Mouse (Mus musculus): ENCODE results near the gene Golga2.

The Golga2 gene

DNA sequence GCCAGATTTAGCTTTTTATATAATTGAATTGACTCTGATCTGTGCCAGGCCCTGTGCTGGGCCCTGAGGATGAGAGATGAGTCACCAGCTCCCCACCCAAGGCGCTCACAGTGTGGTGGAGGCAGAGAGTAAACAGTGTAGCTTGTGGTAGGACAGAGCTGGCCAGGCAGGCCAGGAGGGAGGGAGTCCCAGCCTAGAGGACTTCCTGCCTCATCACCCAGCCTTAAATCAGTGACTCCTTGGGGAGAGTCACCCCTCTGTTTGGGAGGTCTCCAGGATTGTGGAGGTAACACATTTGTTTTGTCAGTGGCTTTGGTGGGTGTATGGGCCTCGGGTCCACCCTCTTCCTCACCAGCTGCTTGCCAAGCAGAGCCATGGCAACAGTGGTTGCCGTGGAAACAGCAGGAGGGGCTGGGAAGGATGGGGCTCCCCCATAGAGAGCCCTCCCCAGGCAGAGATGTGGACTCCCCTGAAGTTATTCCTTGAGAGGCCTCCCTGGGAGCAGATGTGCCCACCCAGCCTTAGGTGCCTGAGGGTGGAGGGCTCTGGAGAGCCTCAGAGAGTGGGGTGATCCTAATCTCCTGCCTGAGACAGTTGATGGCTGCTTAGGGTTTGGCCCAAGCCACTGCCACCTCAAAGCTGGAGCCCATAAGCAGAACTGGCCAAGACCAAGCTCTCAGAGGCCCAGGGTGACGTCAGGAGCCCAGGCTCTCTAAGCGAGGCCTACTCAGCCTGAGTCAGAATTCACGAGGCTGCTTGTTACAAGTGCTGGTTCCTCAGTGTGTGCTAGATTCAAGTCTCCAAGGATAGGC lies 55.6 kb downstream of the Golga2 start:
- WGBS = 34% methylated on average over 6 of the region's 6 CpGs

DNA sequence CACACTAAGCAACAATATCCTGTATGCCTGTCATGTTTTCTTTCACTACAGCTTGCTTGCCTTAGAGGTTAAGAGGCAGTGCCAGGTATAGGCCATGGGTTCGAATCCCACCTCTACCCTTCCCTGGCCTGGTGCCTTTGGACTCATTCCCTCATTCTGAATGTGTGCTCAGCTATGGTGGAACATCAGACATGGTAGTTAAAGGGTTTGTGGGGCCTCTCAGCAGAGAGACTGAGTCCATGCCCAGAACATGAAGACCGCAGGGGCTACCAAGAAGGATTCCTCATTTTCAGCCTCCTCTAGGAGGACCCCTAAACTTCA lies 56.1 kb downstream of the Golga2 start:
- 80% methylated on average over 2 of the region's 2 CpGs for WGBS

DNA sequence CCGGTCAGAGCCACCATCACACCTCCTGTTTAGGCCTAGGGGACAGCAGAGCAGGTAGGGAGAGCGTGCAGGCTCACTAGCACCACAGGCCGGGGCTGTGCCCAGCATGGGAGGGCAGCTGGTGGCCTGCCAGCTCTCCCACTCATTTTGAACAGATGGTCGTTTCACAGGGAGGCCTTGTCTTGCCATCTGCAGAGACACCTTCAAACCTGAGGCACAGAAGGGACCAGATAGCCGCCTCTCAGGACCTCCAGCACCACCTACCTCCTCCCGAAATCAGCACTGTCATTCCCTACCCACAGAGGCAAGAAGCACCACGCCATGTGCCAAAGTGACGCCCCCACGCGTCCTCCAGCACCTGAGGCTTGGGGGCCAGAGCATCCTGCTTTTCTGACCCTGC lies 56.9 kb downstream of the Golga2 start:
- whole genome bisulfite sequencing = 44% methylated on average over 10 of the region's 10 CpGs

DNA sequence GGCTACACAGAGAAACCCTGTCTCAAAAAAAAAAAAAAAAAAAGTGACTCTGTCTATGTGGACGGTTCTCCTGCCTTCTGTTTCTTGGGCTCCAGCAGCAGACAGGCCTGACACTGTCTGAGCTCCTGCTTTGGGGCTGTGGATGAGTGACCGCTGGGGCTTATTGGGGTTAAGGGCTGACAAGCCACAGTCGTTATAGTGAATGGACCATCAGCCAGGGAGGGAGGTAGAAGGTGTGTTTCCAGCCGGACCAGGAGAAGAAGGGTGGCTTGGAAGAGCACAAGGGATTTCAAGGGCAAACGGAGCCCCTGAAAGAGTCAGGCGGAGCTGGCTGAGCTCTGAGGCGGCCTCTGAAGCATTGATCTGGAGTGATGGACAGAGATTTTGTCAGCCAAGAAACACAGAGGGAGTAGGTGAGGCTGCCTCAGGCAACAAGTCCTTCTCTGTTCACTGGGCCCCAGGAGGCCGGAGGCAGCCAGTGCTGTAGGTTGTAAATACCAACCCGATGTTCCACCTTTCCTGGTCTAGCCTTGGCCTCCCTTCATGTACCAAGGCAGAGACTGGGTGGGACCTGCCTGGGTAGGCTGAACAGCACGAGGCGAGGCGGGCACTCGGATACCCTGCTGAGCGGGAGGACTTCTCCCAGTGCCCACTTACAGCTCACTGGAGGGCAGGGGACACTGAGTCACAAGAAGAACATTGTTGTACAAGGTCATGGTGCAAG lies 57.6 kb downstream of the Golga2 start:
- WGBS = 46% methylated on average over 14 of the region's 14 CpGs

DNA sequence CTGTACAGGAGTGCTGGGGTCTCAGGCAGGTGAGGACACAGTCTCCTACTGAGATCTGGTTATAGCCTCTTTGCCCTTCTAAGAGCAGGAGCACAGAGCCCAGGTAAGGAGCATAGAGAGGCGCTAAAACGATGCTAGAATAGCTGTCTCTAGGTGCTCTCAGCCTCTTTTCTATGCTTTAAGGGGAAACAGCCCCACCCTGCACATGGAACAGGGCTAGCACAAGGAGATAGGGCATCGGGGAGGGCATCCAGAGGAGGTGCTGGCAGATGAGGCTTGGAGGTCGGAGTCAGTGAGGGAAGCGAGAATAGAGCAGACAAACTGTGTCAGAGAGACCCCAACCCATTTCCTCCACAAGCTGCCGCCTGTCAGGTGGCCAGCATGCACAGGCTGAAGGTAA lies 59.8 kb downstream of the Golga2 start:
- WGBS = 65% methylated on average over 6 of the region's 6 CpGs

DNA sequence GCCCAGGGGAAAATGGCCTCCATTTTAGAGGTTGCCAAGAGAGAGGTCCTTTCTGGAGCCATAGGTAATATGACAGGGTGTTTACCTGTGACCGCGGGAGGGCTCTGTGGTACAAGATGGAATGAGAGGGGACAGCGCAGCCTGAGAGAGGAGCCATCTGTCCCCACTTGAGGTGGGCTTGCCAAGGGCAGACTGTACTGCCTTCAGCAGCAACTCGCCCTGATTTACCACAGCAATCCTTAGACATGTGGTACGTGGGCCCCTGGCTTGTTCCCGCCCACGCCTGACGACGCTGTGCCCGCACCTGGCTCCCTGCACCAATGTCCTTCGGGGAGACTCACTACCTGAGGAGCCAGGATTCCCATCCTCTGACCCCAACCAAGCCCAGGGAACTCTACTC lies 61.1 kb downstream of the Golga2 start:
- 48% methylated on average over 11 of the region's 11 CpGs for WGBS

DNA sequence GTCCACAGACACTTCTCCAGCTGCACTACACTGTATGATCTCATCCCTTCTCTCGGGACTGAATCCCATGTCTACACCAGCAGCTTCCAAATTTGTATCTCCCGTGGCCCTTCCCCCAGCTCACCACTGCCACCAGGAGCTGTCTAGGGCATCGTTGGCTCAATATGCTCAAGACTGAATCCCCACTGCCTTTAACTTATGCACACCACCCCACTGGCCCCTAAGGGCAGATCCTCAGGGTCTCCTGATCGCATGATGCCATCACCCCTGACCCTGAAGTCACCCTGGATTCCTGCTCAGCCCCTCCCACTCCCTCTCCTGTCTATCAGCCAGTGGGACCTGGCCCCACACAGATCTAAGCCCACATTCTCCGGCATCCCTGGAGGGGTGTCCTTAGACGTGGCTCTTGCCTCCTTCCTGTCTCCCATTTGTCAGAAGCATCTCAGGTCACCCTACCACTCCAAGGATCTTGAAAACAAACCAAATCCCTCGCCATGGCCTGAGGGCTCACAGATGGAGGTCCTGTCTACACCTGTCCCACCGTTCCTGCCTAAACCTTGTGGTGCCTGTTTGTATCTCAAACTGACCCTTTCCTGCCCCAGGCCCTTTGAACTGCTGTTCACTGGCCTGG lies 62.6 kb downstream of the Golga2 start:
- WGBS = 30% methylated on average over 8 of the region's 8 CpGs

DNA sequence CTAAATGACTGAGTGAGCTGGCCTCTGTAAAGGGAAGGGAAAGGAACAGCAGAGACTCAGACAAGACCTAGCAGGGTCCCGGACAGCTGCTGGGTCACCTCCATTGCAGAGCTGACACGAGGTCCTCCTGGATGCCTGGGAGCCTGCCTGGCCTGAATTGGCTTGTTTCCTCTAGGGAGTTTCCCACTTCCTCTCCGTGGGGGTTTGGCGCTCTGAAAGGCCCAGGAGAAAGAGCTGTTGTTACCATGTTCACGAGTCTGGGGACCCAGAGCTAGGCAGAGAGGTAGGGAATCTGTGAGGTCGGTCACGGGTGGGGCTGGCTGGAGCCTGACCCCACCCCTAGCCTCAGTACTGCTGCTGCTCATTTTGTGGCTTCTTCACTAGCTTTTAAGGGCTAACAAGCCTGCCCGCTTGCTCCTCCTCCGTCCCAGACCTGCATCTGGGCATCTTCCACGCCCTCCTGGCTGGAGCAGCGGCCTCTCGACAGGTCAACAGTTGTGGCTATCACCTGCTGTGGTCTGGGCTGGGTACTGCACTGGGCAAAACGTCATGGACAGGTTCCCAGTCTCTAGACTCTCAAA lies 63.4 kb downstream of the Golga2 start:
- 27% methylated on average over 13 of the region's 13 CpGs for WGBS

DNA sequence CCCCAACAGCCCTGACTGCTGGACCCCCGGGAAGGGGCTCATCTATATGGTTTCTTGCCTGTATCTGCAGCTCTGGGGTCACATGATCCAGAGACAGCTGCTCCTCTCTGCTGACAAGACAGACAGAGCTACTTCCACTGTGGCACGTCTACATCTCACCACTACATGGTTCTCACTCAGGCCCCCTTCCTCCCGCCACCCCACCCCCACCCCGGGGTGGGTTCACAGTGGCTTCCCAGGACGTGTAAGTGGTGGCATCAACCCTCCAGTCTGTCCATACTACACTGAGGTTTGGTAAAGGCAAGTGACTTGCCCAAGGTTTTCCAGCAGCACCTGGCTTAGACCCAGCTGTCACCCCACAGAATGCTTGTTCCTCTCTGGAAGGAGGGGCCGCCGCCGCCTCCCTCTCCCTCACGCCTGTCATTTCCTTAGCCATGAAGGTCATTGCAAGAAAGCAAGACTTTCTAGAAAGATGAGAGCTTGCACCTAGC lies 64.3 kb downstream of the Golga2 start:
- WGBS = 34% methylated on average over 9 of the region's 9 CpGs

DNA sequence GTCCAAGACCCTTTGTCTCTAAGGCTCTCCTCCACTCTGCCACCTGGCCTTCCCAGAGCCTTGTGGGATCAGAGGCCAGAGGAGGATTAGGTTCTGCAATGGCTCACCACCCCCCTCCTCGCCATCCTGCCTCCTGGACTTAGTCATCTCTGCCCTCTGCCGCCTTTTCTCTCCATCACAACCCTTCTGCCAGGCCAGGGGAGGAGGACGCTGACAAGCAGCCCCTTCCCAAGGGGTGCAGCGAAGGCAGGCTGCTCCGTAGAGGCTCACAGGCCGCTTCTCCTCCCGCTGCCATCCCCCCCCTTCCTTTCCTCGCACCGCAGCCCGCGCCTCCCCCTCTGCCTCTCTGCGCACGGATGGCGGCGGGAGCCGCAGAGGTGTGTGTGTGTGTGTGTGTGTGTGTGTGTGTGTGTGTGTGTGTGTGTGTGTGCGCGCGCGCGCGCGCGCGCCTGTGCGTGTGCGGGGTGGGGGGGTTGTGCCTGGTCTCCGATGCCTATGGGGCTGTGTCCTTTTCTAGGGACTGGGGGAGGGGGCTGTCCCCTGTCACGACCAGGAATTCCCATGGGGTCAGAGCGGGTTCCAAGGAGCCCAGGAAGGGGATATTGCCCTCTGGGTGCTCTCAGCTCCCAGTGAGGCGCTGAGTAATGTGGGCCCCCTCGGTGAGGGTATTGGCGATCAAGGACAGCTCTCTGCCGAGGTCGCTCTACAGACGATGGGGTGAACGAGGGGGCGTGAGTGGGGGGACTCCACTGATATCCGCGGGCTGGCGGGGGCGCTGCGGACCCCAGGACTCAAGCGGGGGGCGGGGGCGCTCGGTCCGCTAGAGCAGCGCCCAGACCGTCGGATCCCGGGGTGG lies 65.2 kb downstream of the Golga2 start, which contains the start of gene Ciz1:
Gene Ciz1 (plus strand): TSS at position 177 of the 856 bp plus-strand sequence.
- WGBS = 2% methylated on average over 42 of the region's 52 CpGs

DNA sequence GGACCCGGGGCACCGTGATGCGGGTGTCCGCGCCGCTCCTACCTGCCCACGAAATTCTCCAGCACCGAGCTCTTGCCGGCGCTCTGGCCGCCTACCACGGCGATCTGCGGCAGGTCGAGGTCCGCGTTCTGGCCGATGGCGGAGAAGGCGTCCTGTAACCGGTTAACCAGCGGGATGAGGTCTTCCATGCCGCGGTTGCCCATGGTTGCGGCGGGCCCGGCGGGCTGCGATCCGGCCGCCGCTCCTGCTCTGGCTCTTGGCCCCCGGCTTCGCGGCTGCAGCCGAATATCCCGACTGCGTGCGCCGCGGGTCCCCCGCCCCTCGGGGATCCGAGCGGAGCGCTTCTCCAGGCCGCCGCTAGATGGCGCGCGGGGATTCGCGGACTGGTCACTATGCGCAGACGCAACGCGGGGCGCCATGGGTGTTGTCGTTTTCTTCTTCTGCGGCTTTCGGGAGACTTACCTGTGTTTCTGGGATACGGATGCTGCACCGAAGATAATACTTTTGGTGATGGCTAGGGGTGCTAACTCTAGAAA lies 65.9 kb downstream of the Golga2 start, which contains the start of gene Dnm1:
Gene Dnm1 (minus strand): TSS at position 332 of the 536 bp plus-strand sequence.
- under 1% methylated on average over 63 of the region's 63 CpGs for WGBS

DNA sequence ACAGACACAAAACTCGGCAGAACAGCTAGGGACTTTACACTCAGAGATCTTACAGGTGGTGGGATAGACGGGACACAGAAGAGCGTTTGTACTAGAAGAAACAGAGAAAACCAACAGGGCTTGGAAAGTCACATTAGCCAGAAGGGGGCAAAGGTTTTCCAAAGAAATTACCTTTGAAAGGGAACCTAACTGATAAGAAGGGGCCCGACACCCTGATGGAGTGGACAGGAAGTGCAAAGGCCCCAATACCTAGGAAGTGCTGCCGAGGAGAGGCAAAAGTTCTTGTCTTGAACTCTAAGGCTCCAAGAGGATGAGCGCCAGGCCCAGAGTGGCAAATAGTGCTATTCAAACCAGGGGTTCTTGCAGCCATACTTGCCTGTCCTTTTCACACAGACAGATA lies 66.7 kb downstream of the Golga2 start:
- WGBS = 75% methylated on average over 6 of the region's 6 CpGs

DNA sequence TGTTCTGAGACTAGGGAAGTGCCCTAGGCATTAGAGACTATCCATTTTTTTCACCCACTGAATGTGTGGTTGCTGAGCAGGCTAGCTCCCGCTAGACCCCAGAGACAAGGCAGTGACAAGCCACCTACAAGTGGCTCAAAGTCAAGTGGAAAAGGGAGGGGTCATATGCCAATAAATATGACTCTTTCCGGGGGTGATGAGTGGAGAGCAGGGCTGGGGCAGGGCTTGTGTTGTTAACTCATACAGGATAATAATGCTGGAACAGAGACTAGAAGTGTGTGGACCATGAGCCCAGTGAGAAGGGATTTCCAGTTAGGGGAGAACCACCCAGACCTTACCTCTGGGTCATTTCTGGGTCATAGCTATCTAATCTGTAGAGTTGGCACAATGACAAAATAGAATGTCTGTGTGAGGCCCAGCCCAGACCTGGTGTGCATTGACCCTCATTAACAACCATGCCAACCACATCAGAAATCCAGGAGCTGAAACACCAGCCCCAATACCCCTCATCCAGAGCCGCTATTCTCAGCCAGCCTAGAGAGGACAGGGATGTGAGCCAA lies 67.2 kb downstream of the Golga2 start:
- 93% methylated on average over 3 of the region's 3 CpGs for WGBS

DNA sequence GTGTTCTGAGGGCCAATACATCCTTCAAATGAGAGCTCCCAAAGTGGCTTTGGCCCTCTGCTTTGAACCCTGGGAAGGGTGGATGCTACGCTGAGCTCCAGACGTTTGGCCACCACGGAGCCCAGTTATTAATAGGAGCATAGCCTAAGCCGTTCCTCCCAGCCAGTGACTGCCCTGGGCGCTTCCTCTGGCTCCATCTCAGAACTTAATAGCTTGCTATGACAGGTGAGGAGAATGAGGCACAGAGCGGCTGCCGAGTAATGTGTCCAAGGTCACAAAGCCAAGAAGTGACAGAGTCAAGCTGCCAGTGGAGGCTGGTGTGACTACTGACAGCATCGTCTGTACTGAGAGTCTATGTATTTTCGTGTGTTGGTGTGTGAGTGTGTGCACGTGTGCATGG lies 69.0 kb downstream of the Golga2 start:
- WGBS = 79% methylated on average over 10 of the region's 10 CpGs

Measured in cerebral cortex, adult 2 months (tissue).